Mouse (Mus musculus) olfactory bulb, adult 2 months (tissue): ENCODE measurements around the gene Unc13c.

Experiments
- CTCF ChIP-seq: fragments of 200-500 bp; IDR thresholded peaks from 2 replicates; pipeline ENCODE4 v1.5.1; 2012; ENCODE audit warnings: low read depth, mild to moderate bottlenecking, low read length, moderate library complexity; ENCODE audit not compliant: insufficient read depth
- POLR2A ChIP-seq: fragments of 200-500 bp; IDR thresholded peaks from 2 replicates; pipeline ENCODE4 v1.6.1; 2012; ENCODE audit warnings: mild to moderate bottlenecking, low read depth, low read length, moderate library complexity; ENCODE audit not compliant: insufficient read depth

DNA sequence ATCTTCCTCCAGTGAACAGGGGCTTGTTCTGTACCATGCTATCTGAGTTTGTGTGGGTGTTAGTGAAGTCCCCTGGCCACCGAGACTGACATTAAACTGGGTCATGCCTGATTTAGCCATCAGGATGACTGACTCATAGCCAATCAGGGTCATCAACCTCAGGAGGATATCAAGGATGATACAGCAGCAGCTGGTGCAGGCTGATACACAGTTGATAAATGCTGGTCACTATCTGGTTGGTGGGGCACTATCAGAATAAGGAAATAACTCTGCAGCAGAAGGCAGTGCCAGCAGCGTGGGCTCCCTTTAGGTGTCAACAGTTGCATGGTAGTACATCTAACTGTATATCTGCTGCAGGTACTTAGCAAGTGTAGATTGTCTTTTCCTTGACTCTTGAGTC, 506.7 kb downstream of the Unc13c start:
- no peak for TF ChIP-seq CTCF
- no peak for TF ChIP-seq POLR2A
